Mouse (Mus musculus): Measurements from ENCODE around the gene Arhgap31. TPM values are rescaled to one million over a fixed set of nuclear protein-coding genes. Genes with fewer than 3 reads are reported as not detected.

Gene Arhgap31
- total RNA-seq, 2 experiments from 2014 or later: 11.9 to 18.6 TPM

DNA sequence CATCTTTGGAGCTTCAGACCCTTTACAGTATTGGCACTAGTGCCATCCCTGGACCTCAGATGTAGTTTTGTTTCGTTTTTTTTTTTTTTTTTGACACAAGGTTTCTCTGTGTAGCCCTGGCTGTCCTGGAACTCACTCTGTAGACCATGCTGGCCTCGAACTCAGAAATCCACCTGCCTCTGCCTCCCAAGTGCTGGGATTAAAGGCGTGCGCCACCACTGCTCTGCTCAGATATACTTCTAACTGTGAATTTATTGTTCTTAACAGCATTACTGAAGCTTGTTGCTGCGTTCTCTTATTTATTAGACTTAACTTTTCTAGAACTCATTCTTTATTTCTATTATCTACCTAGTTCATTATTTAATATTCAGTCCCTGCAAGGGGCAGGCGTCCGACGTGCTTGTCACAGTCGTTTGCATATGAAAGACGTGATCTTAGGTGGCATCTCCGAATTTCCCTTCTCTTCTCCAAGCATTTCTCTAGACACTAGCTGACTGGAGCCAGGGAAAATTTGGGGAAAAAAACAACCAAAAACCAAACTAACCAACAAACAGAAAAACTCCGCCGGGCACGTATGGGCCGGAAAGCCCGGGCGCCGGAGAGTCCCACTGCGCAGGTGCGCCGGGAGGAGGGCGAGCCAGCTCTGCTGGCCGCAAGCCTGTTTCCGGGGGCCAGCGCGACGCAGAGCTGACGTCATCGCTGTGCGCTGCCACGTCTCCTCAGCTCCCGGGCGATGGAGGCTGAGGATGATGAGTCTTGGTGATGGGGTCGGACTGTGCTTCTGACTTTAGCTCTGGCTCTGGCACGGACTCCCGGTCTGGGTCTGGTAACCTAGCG, 150.7 kb downstream of the Arhgap31 start:
- intact Hi-C loops (cut with DNase I): loop anchor here (5.0 kb wide), 1 partner anchor 40 kb away; the partner anchor contains the start of gene Timmdc1
- no peak for TF ChIP-seq CTCF (IDR thresholded peaks at IDR 0.05)
- Histone ChIP-seq H3K4me3 (peak overlapping the region; percentile 86), H3K27ac (peak overlapping the region; percentile 92)
- peak; percentile 97 for DNase-seq

DNA sequence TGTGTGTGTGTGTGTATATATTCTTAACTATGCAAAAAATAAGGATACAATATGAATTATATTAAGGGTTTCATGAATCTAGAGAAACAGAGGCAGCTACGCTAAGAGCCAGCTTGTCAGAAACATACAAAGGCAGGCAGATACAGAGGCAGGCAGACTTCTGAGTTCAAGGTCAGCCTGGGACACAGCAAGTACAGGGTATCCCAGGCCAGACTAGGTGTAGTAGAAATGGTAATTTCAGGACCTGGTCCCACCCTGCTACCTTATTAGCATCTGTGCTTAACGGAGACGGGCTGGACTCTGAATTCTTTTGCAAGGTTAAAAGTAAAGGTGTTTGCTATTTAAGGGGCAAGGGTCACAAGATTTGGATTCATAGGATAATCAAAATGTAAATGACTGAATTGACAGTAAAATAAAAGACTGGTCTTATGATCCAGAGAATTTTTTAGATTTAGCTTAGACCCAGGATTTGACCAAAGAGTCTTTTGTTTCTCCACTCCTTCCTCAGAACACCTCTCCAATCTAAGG, 154.8 kb downstream of the Arhgap31 start, which contains the start of gene Tmem39a:
Gene Tmem39a (plus strand): TSS at position 478 of the 528 bp plus-strand sequence.
- intact Hi-C loops (cut with DNase I): no loop called here
- DNase-seq: no peak
- TF ChIP-seq CTCF (IDR thresholded peaks at IDR 0.05): no peak
- Histone ChIP-seq H3K27ac (no peak within 1 kb of the TSS), H3K4me3 (no peak within 1 kb of the TSS)

DNA sequence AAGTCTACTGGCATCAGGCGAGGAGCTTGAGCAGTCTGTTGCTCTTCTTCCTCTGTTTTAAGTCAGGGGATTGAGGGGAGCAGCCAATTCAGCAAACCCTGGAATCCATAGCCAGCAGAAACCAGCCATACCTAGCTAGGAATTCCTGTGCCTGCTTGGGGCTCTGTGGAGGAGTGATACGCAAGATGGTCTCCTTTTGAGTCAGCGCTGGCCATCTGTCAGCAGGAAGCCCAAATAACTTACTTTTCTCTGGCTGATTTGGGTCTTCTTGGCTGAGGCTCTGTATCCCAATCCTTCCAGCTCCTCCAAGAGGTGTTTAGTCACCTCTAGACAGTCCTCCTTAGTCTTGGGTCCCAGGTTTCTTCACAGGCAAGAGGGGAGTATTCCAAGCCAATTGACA, 157.1 kb downstream of the Arhgap31 start:
- no peak for TF ChIP-seq CTCF (IDR thresholded peaks at IDR 0.05)
- intact Hi-C loops (cut with DNase I): no loop called here
- Histone ChIP-seq H3K4me3 (no peak overlapping the region), H3K27ac (no peak overlapping the region)
- no peak for DNase-seq

DNA sequence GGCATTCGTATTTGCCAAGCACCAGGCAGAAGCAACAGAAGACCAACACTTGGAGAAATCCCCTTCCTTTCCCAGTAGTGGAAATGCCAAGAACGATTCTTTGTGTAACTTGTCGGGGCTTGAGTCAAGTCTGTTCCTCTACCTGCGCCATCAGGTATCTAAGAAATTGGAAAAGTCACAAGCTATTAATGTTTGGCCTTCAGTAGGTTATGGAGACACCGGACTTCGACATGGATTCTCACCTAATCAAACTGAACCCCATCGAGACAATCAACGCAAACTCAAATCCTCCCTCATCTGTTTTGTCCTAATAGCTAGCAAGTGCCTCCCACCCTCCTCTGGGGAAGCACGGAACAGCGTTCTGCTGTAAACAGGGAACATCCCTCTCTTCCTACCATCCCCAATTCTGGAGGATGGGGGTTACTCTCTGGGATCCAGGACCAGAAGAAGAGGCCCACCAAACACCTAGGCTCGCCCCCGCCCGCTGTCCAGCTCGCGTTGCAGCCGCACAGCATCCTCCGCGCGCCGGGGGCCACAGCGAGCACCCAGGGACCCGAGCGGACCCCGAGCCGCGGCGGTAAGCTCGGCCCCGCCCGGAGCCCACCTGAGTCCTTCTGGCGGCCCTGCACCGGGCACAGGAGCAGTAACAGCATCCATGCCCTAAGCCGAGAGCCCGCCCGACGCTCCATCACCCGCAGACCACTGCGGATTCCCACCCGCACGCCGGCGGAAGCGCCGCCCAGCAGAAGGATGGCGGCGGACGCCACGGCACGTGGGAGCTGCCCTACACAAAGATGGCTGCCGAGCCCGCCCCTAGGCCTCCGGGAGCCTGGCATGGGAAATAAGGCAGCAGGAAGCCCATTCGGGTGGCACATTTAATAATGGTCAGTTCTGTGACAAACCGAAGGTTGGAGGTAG, 163.3 kb downstream of the Arhgap31 start, which contains the start of gene Poglut1:
Gene Poglut1 (minus strand): TSS at position 780 of the 918 bp plus-strand sequence.
- H3K27ac ChIP-seq: peak within 1 kb of the TSS; percentile 83
- H3K4me3 ChIP-seq: peak within 1 kb of the TSS; percentile 99
- peak; percentile 85 for DNase-seq
- no peak for TF ChIP-seq CTCF (IDR thresholded peaks at IDR 0.05)
- intact Hi-C loops (cut with DNase I): no loop called here

Other genes with a start within 250 kb of the Arhgap31 start
- 10 to 100 TPM; 40.9 to 54.9 TPM for gene Timmdc1, start 190.6 kb downstream of the Arhgap31 start, total RNA-seq (2021)
- gene Poglut1, start 163.0 kb downstream of the Arhgap31 start, total RNA-seq (2021): 1 to 10 TPM; 8.5 TPM
- gene Tmem39a, start 154.6 kb downstream of the Arhgap31 start, total RNA-seq (2021): 10 to 100 TPM; 17.4 to 20.7 TPM
- gene B4galt4, start 29.0 kb upstream of the Arhgap31 start, total RNA-seq (2021): 1 to 10 TPM; 3.3 to 7.0 TPM
- gene Upk1b, start 87.1 kb upstream of the Arhgap31 start, total RNA-seq (2021): not detected
- not detected for gene 4930435E12Rik, start 115.5 kb upstream of the Arhgap31 start, total RNA-seq (2021)
- under 1 TPM; 0.17 to 0.18 TPM for gene Igsf11, start 179.4 kb upstream of the Arhgap31 start, total RNA-seq (2021)